In genomic region chr6:137319658-137320057, GRCm38 (mm10) we compare ENCODE assay signal across 23 mouse cellular contexts.
"Had no signal": no experiment of that assay in that cellular context is flagged by ENCODE, and none has a peak within 500 bp of the region (broad histone marks: within the 10 kb centered on the region; RNA-seq: fewer than 3 reads in every experiment).

No protein-coding gene starts in this region.

- H3K4me2 ChIP-seq: limb, embryonic 12.5 days; limb, embryonic 15.5 days; midbrain, embryonic 13.5 days; neural tube, embryonic 13.5 days; stomach, embryonic 15.5 days had no signal

- H3K9ac ChIP-seq: limb, embryonic 12.5 days; limb, embryonic 15.5 days; midbrain, embryonic 13.5 days; neural tube, embryonic 13.5 days; stomach, embryonic 15.5 days had no signal

- H3K4me3 ChIP-seq: limb, embryonic 12.5 days; limb, embryonic 15.5 days; midbrain, embryonic 13.5 days; myocyte; neural tube, embryonic 13.5 days; stomach, embryonic 15.5 days had no signal

- DNase-seq: kidney, adult 18-20 months; kidney, adult 9 months; kidney, postnatal 25 days; layer of hippocampus, postnatal 36 days; left cerebral cortex, postnatal 4 days; lung, adult 2 months; lung, postnatal 14 days; lung, postnatal 4 days; right cerebral cortex, postnatal 25 days; spleen, adult 18-20 months; thymus, adult 18-20 months; thymus, postnatal 36 days had no signal

- H3K27ac ChIP-seq: hindbrain, postnatal 0 days; kidney, postnatal 0 days; limb, embryonic 12.5 days; limb, embryonic 15.5 days; midbrain, embryonic 13.5 days; neural tube, embryonic 13.5 days; stomach, embryonic 15.5 days had no signal

- H3K4me1 ChIP-seq: limb, embryonic 12.5 days; stomach, embryonic 15.5 days had no signal

- H3K9me3 ChIP-seq: limb, embryonic 12.5 days; limb, embryonic 15.5 days; midbrain, embryonic 13.5 days; neural tube, embryonic 13.5 days; stomach, embryonic 15.5 days had no signal

- H3K27me3 ChIP-seq: limb, embryonic 12.5 days; limb, embryonic 15.5 days; midbrain, embryonic 13.5 days; neural tube, embryonic 13.5 days; stomach, embryonic 15.5 days had no signal

- ATAC-seq: hindbrain, postnatal 0 days; inflammation-experienced regulatory T-cells, adult 6 months; intestine, embryonic 16.5 days; midbrain, embryonic 13.5 days; midbrain, embryonic 16.5 days had no signal

- H3K36me3 ChIP-seq: limb, embryonic 12.5 days; limb, embryonic 15.5 days; midbrain, embryonic 13.5 days; neural tube, embryonic 13.5 days; stomach, embryonic 15.5 days had no signal
